Mouse (Mus musculus): ENCODE measurements at regions not wholly inside any gene's neighbourhood (a gene's known extent, or its start where the extent isn't known, plus 50 kb on each side); places are given as distances from the start of the nearest gene placed in this dataset.

DNA sequence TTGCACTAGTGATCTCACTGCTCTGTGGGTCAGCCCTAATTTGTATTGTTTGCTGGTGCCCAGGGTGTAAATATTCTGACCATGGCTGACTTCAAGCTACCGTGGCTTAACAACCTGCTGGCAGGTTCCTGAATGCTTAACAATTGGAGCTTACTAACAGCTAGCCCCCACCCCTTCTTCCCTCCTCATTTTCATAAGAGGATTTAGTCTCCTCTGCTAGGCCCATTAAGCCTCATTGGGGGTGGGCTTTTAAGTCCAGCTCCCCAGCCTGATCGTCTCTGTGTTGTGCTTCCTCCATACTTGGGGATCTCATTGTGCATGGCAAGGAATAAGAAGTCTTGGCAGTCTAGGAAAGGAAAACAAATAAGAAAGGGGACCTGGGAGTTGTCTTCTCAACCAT lies 118.6 kb upstream of the Snx19 start:
- no peak for TF ChIP-seq CTCF (IDR thresholded peaks at IDR 0.05; ENCODE audit: low read depth)
- no peak for TF ChIP-seq EP300 (IDR thresholded peaks at IDR 0.05; ENCODE audit: low read depth)
